Mouse (Mus musculus): Measurements from ENCODE around the gene Hspa1a. TPM values are rescaled to one million over a fixed set of nuclear protein-coding genes. Genes with fewer than 3 reads are reported as not detected.
A peak's percentile ranks its signal among the peaks of the same experiment; 100 is the strongest.

Gene Hspa1a
- polyA plus RNA-seq, 1 experiment: 4.4 TPM

GRCm38 (mm10) chr17:34943128-34943815 lies 28.7 kb downstream of the Hspa1a start:
- H3K4me3 ChIP-seq (ENCODE audit: control insufficient read depth, low read depth, low read length): no peak overlapping the region
- H3K27me3 ChIP-seq (ENCODE audit: control insufficient read depth, insufficient read depth, low read length): no peaks in the 10 kb centered on the region
- H3K27ac ChIP-seq (ENCODE audit: control insufficient read depth, insufficient read depth, low read depth, low read length): no peak overlapping the region
- no peak for TF ChIP-seq POLR2A (IDR thresholded peaks at IDR 0.05; ENCODE audit: control insufficient read depth, low read depth, low read length)
- TF ChIP-seq CTCF (IDR thresholded peaks at IDR 0.05; ENCODE audit: control insufficient read depth, insufficient read depth, insufficient replicate concordance, low read depth, low read length): no peak
- peaks cover 13% of the 10 kb centered on the region for H3K4me1 ChIP-seq (ENCODE audit: control insufficient read depth, insufficient read depth, low read length)
- H3K36me3 ChIP-seq (ENCODE audit: control insufficient read depth, insufficient read depth, low read length): no peaks in the 10 kb centered on the region

DNA sequence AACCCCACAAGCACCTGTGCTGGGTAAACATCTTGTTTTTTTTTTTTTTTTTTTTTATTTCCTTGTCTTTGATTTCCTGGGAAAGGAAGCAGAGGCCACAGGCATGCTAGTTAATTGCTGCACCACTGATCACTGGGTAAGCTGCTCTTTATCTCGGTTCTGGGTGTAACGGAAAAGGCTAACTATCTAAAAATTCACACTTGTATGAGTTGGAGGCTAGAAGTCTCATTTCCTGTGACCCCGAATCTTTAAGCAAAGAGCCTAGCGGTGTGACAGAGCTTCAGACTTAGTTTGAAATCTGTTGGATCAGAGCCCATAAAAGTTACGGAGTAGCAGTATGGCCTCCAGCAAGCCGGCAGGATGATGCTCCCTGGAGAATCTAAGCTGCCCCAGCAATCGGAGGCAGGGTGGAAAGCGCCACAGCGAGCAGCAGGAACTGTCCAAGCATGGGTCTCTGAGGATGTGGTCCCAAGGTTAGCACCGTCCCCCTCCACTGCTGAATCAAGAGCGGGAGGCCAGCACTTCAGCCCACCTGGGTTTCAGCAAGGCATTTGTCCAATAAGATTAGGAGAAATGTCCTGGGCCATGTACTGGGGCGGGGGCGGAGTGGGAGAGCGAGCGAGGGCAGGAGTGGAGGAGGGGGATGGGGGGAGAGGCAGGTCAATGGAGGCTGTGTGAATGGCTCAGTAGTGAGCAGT lies 30.5 kb downstream of the Hspa1a start:
- Histone ChIP-seq H3K27ac (ENCODE audit: control insufficient read depth, insufficient read depth, low read depth, low read length) (peak overlapping the region; percentile 54; the same call in 1 of the 2 replicates), H3K4me3 (ENCODE audit: control insufficient read depth, low read depth, low read length) (peak overlapping the region; percentile 77), H3K36me3 (ENCODE audit: control insufficient read depth, insufficient read depth, low read length) (no peaks in the 10 kb centered on the region), H3K27me3 (ENCODE audit: control insufficient read depth, insufficient read depth, low read length) (no peaks in the 10 kb centered on the region), H3K4me1 (ENCODE audit: control insufficient read depth, insufficient read depth, low read length) (peaks cover 13% of the 10 kb centered on the region)
- TF ChIP-seq POLR2A (IDR thresholded peaks at IDR 0.05; ENCODE audit: control insufficient read depth, low read depth, low read length) (no peak), CTCF (IDR thresholded peaks at IDR 0.05; ENCODE audit: control insufficient read depth, insufficient read depth, insufficient replicate concordance, low read depth, low read length) (no peak)

DNA sequence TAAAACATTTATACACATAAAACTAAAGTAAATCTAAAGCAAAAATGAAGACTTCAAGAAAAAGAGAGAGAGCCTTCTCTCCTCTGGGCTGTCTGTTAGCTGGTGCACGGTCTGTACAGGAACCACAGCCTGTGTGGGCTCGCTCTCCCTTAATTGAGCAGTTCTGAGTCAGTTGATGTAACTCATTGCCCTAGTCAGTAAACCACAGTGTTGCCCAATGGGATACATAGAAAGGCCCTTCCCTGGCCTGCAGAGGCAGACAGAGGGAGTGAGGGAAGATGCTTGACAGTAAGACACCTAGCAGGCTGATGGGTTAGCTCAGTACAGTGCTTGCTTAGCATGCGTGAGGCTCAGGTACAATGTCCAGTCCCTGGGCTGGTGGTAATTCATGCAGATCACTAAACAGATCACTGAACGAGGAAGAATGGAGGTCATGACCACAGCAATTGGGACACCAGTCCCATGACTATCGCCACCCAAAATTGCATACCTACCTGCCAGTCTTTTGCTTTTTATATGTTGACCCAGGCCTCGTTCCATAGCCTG lies 33.9 kb downstream of the Hspa1a start:
- no peaks in the 10 kb centered on the region for H3K36me3 ChIP-seq (ENCODE audit: control insufficient read depth, insufficient read depth, low read length)
- no peak overlapping the region for H3K27ac ChIP-seq (ENCODE audit: control insufficient read depth, insufficient read depth, low read depth, low read length)
- H3K4me1 ChIP-seq (ENCODE audit: control insufficient read depth, insufficient read depth, low read length): peaks cover 26% of the 10 kb centered on the region
- H3K27me3 ChIP-seq (ENCODE audit: control insufficient read depth, insufficient read depth, low read length): no peaks in the 10 kb centered on the region
- H3K4me3 ChIP-seq (ENCODE audit: control insufficient read depth, low read depth, low read length): no peak overlapping the region
- TF ChIP-seq POLR2A (IDR thresholded peaks at IDR 0.05; ENCODE audit: control insufficient read depth, low read depth, low read length): no peak
- no peak for TF ChIP-seq CTCF (IDR thresholded peaks at IDR 0.05; ENCODE audit: control insufficient read depth, insufficient read depth, insufficient replicate concordance, low read depth, low read length)

DNA sequence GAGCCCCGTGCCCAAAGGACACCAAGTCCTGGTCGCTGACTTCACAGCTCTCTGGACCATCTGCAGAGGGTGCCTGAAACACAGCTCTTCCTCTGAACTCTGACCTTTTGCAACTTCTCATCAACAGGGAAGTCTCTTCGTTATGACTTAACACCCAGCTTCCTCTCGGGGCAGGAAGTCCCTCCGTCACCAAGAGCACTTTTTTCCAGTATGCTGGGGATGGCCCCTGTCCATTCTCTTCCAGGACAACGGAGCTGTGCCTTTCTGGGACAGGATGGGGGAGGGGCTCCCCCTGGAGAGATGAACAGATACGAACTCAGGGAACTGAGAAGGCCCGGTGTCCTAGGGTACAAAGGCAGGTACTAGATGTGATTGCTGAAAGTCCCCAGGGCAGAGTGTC lies 37.1 kb downstream of the Hspa1a start:
- H3K27me3 ChIP-seq (ENCODE audit: control insufficient read depth, insufficient read depth, low read length): no peaks in the 10 kb centered on the region
- H3K36me3 ChIP-seq (ENCODE audit: control insufficient read depth, insufficient read depth, low read length): no peaks in the 10 kb centered on the region
- peaks cover 26% of the 10 kb centered on the region for H3K4me1 ChIP-seq (ENCODE audit: control insufficient read depth, insufficient read depth, low read length)
- H3K27ac ChIP-seq (ENCODE audit: control insufficient read depth, insufficient read depth, low read depth, low read length): no peak overlapping the region
- no peak for TF ChIP-seq CTCF (IDR thresholded peaks at IDR 0.05; ENCODE audit: control insufficient read depth, insufficient read depth, insufficient replicate concordance, low read depth, low read length)
- TF ChIP-seq POLR2A (IDR thresholded peaks at IDR 0.05; ENCODE audit: control insufficient read depth, low read depth, low read length): no peak
- H3K4me3 ChIP-seq (ENCODE audit: control insufficient read depth, low read depth, low read length): peak overlapping the region; percentile 8

DNA sequence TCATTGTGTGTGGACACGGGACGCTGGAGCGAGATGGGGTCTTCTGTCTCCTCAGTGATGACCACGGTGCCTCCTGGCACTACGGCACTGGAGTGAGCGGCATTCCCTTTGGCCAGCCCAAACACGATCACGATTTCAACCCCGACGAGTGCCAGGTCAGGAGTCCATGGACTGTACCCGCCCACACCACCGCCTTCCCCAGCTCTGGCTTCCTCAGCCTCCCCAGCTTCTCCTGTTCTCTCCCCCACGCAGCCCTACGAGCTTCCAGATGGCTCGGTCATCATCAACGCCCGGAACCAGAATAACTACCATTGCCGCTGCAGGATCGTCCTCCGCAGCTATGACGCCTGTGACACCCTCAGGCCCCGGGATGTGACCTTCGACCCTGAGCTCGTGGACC lies 37.9 kb downstream of the Hspa1a start:
- Histone ChIP-seq H3K36me3 (ENCODE audit: control insufficient read depth, insufficient read depth, low read length) (no peaks in the 10 kb centered on the region), H3K4me3 (ENCODE audit: control insufficient read depth, low read depth, low read length) (peak overlapping the region; percentile 23), H3K27me3 (ENCODE audit: control insufficient read depth, insufficient read depth, low read length) (no peaks in the 10 kb centered on the region), H3K27ac (ENCODE audit: control insufficient read depth, insufficient read depth, low read depth, low read length) (no peak overlapping the region), H3K4me1 (ENCODE audit: control insufficient read depth, insufficient read depth, low read length) (peaks cover 26% of the 10 kb centered on the region)
- no peak for TF ChIP-seq POLR2A (IDR thresholded peaks at IDR 0.05; ENCODE audit: control insufficient read depth, low read depth, low read length)
- TF ChIP-seq CTCF (IDR thresholded peaks at IDR 0.05; ENCODE audit: control insufficient read depth, insufficient read depth, insufficient replicate concordance, low read depth, low read length): no peak

- Histone ChIP-seq H3K27ac (ENCODE audit: control insufficient read depth, insufficient read depth, low read depth, low read length) (no peak overlapping the region), H3K36me3 (ENCODE audit: control insufficient read depth, insufficient read depth, low read length) (no peaks in the 10 kb centered on the region), H3K4me1 (ENCODE audit: control insufficient read depth, insufficient read depth, low read length) (peaks cover 26% of the 10 kb centered on the region), H3K27me3 (ENCODE audit: control insufficient read depth, insufficient read depth, low read length) (no peaks in the 10 kb centered on the region), H3K4me3 (ENCODE audit: control insufficient read depth, low read depth, low read length) (no peak overlapping the region)
- TF ChIP-seq CTCF (IDR thresholded peaks at IDR 0.05; ENCODE audit: control insufficient read depth, insufficient read depth, insufficient replicate concordance, low read depth, low read length): no peak
- no peak for TF ChIP-seq POLR2A (IDR thresholded peaks at IDR 0.05; ENCODE audit: control insufficient read depth, low read depth, low read length)
These were observed 39.7 kb downstream of the Hspa1a start for GRCm38 (mm10) chr17:34932287-34932686.

GRCm38 (mm10) chr17:34931735-34932098 lies 40.2 kb downstream of the Hspa1a start:
- H3K27ac ChIP-seq (ENCODE audit: control insufficient read depth, insufficient read depth, low read depth, low read length): no peak overlapping the region
- H3K4me1 ChIP-seq (ENCODE audit: control insufficient read depth, insufficient read depth, low read length): peaks cover 26% of the 10 kb centered on the region
- no peak for TF ChIP-seq CTCF (IDR thresholded peaks at IDR 0.05; ENCODE audit: control insufficient read depth, insufficient read depth, insufficient replicate concordance, low read depth, low read length)
- TF ChIP-seq POLR2A (IDR thresholded peaks at IDR 0.05; ENCODE audit: control insufficient read depth, low read depth, low read length): no peak
- no peaks in the 10 kb centered on the region for H3K36me3 ChIP-seq (ENCODE audit: control insufficient read depth, insufficient read depth, low read length)
- no peaks in the 10 kb centered on the region for H3K27me3 ChIP-seq (ENCODE audit: control insufficient read depth, insufficient read depth, low read length)
- H3K4me3 ChIP-seq (ENCODE audit: control insufficient read depth, low read depth, low read length): peak overlapping the region; percentile 90
